Comparison of ENCODE assay signal across 9 mouse cellular contexts in the genomic region with DNA sequence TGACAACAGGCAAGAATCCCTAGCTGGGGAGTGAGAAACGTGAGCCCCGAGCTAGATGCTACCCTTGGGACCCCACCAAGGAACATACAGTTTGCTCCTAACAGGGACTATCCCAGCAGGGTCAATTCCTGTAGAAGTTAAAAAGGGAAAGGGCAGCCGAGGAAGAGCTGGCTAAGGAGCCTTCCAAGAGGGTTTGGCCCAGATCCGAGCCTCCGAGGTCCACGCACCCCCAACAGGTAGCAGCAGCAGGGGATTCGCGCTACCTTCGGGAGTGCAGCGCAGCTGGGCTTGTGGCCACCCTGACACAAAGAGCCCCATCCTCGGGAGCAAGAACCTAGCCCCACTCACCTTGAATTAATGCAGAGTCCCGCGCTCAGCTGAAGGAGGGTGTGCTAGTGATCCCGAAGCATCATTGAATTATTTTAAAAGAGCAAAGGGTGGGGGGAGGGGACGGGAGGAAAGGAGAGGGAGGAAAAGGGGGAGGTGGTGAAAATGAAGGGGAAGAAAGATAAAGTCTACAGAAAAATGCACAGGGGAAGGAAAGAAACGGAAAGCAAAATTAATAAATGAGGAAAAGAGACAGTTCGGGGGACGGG. TPM values are rescaled to one million over a fixed set of nuclear protein-coding genes. Genes with fewer than 3 reads are reported as not detected.
DNase-seq lines count a peak whose midpoint lies in the region; ATAC-seq lines count a peak whose summit lies in the region.
"Had no signal": no experiment of that assay in that cellular context is flagged by ENCODE, and none has a peak within 500 bp of the region (broad histone marks: within the 10 kb centered on the region; RNA-seq: fewer than 3 reads in every experiment).

No protein-coding gene starts in this region.

- H3K9me3 ChIP-seq in heart, embryonic 11.5 days (replicated peaks; ENCODE audit: control insufficient read depth, low read length): no peaks in the 10 kb centered on the region
- H3K9me3 ChIP-seq in hindbrain, embryonic 13.5 days: no peaks in the 10 kb centered on the region
- no peaks in the 10 kb centered on the region for H3K9me3 ChIP-seq in midbrain, embryonic 16.5 days (replicated peaks; ENCODE audit: control insufficient read depth, low read length, poor library complexity, severe bottlenecking)
- H3K9me3 ChIP-seq: megakaryocyte, embryonic 14.5 days had no signal

- 0 out of 2 replicates have a peak, but pooled peaks cover 3% of the 10 kb centered on the region for H3K4me1 ChIP-seq in heart, embryonic 11.5 days (ENCODE audit: control insufficient read depth, insufficient read depth, low read length)
- peaks cover 33% of the 10 kb centered on the region for H3K4me1 ChIP-seq in hindbrain, embryonic 13.5 days (replicated peaks)
- H3K4me1 ChIP-seq in midbrain, embryonic 16.5 days (ENCODE audit: control insufficient read depth, insufficient read depth, low read length): peaks cover 29% of the 10 kb centered on the region

- no peaks in the 10 kb centered on the region for H3K36me3 ChIP-seq in heart, embryonic 11.5 days (ENCODE audit: control insufficient read depth, insufficient read depth, low read length)
- H3K36me3 ChIP-seq in hindbrain, embryonic 13.5 days: no peaks in the 10 kb centered on the region
- no peaks in the 10 kb centered on the region for H3K36me3 ChIP-seq in midbrain, embryonic 16.5 days (ENCODE audit: control insufficient read depth, insufficient read depth, low read length)

- no peak for ATAC-seq in heart, embryonic 11.5 days (replicated peaks; ENCODE audit: insufficient number of reproducible peaks, low FRiP score, low TSS enrichment)
- no peak for ATAC-seq in hindbrain, embryonic 13.5 days (ENCODE audit: low FRiP score)
- 0 out of 2 replicates have a peak, but pooled peaks have one; percentile 34 for ATAC-seq in midbrain, embryonic 16.5 days
- ATAC-seq in frontal cortex, adult (ENCODE audit: low TSS enrichment): no peak

- intact Hi-C loops in heart, postnatal 25 days (cut with DNase I): no loop called here

- H3K4me3 ChIP-seq in heart, embryonic 11.5 days (ENCODE audit: low read depth, low read length): peak overlapping the region; percentile 52
- peak overlapping the region; percentile 44 for H3K4me3 ChIP-seq in hindbrain, embryonic 13.5 days
- H3K4me3 ChIP-seq in midbrain, embryonic 16.5 days (ENCODE audit: low read depth, low read length): peak overlapping the region; percentile 44

- 7% methylated on average over 18 of the region's 18 CpGs for WGBS in heart, embryonic 11.5 days (ENCODE audit: insufficient replicate concordance)
- 2% methylated on average over 18 of the region's 18 CpGs for WGBS in hindbrain, embryonic 13.5 days
- WGBS in midbrain, embryonic 16.5 days: 3% methylated on average over 18 of the region's 18 CpGs

- H3K27ac ChIP-seq in heart, embryonic 11.5 days (ENCODE audit: low read depth, low read length): no peak overlapping the region
- H3K27ac ChIP-seq in hindbrain, embryonic 13.5 days: no peak overlapping the region
- no peak overlapping the region for H3K27ac ChIP-seq in midbrain, embryonic 16.5 days (ENCODE audit: low read length)

- peak overlapping the region; percentile 69 for H3K4me2 ChIP-seq in heart, embryonic 11.5 days
- H3K4me2 ChIP-seq in hindbrain, embryonic 13.5 days: peak overlapping the region; percentile 81
- peak overlapping the region; percentile 69 for H3K4me2 ChIP-seq in midbrain, embryonic 16.5 days (ENCODE audit: low read length)

- peaks cover 30% of the 10 kb centered on the region for H3K27me3 ChIP-seq in heart, embryonic 11.5 days (ENCODE audit: control insufficient read depth, insufficient read depth, low read length)
- peaks cover 38% of the 10 kb centered on the region for H3K27me3 ChIP-seq in hindbrain, embryonic 13.5 days
- peaks cover 2% of the 10 kb centered on the region; the same call in 1 of the 2 replicates for H3K27me3 ChIP-seq in midbrain, embryonic 16.5 days (ENCODE audit: control insufficient read depth, insufficient read depth, low read depth, low read length)

- no peak for DNase-seq in heart, postnatal 25 days (ENCODE audit: low spot score)
- peak; percentile 69 to 72 for DNase-seq in cerebellum, postnatal 10 days
- DNase-seq in kidney, postnatal 25 days: no peak
- DNase-seq in lung, postnatal 25 days (ENCODE audit: low spot score): no peak

- peak overlapping the region; percentile 59; the same call in 1 of the 2 replicates for H3K9ac ChIP-seq in heart, embryonic 11.5 days (ENCODE audit: low read depth, low read length)
- peak overlapping the region; percentile 67 for H3K9ac ChIP-seq in hindbrain, embryonic 13.5 days
- H3K9ac ChIP-seq in midbrain, embryonic 16.5 days (ENCODE audit: low read depth, low read length): peak overlapping the region; percentile 60

RNA-seq across cellular contexts. Expression of a gene that starts 0.6 kb away (rescaled TPM):
- 0.32 and 0.66 TPM in 2 replicates for polyA plus RNA-seq in heart, embryonic 11.5 days (2014; fragmentation: Nextera tagmentation; extraction: Ambion mirVana)
- total RNA-seq in heart, postnatal 25 days (2021): under 1 TPM; 0.14 to 0.16 TPM
- 7.8 and 9.2 TPM in 2 replicates for polyA plus RNA-seq in hindbrain, embryonic 13.5 days (2015; fragmentation: Nextera tagmentation; extraction: Ambion mirVana)
- polyA plus RNA-seq in midbrain, embryonic 16.5 days (2015; fragmentation: Nextera tagmentation; extraction: Ambion mirVana): 18.2 and 20.9 TPM in 2 replicates

Comparison
In these comparisons a context has a peak if more than half of its experiments do, and no peak if none do; other contexts are left out.
1. DNase-seq: peak in cerebellum, postnatal 10 days (2 of 2); none in heart, postnatal 25 days (single experiment), kidney, postnatal 25 days (0 of 2) and lung, postnatal 25 days (single experiment).
2. Peak in every context shown above with its lines, with median percentiles within 50 percentile points of each other: H3K4me2 ChIP-seq, H3K4me3 ChIP-seq and H3K9ac ChIP-seq.